Mouse (Mus musculus): ENCODE results near the gene Vhl.

GRCm38 (mm10) chr6:113630322-113630721 is 6.6 kb downstream of the Vhl start:
- TF ChIP-seq POLR2A (IDR thresholded peaks at IDR 0.05; ENCODE audit: borderline replicate concordance, insufficient read depth, low read length) (no peak), CTCF (IDR thresholded peaks at IDR 0.05; ENCODE audit: borderline replicate concordance, insufficient read depth, low read depth, low read length) (no peak)

Data from cerebellum, adult 2 months (tissue).